Mouse (Mus musculus): ENCODE measurements at regions not wholly inside any gene's neighbourhood (a gene's known extent, or its start where the extent isn't known, plus 50 kb on each side); places are given as distances from the start of the nearest gene placed in this dataset.

- intact Hi-C loops (cut with DNase I) = no loop called here
- no peak for DNase-seq (ENCODE audit: extremely low spot score in 1 of 2, low spot score in 2 of 2)
Observed at GRCm38 (mm10) chr8:12050841-12051240, 210.6 kb downstream of the Tex29 start.

GRCm38 (mm10) chr8:12051357-12051756 lies 211.1 kb downstream of the Tex29 start:
- intact Hi-C loops (cut with DNase I) = no loop called here
- DNase-seq (ENCODE audit: extremely low spot score in 1 of 2, low spot score in 2 of 2) = no peak

- intact Hi-C loops (cut with DNase I) = no loop called here
Observed at GRCm38 (mm10) chr8:12055931-12056330, 215.7 kb downstream of the Tex29 start.

GRCm38 (mm10) chr8:12061237-12061636 lies 217.4 kb upstream of the A230072I06Rik start:
- intact Hi-C loops (cut with DNase I) = no loop called here
- no peak for DNase-seq (ENCODE audit: extremely low spot score in 1 of 2, low spot score in 2 of 2)

More at GRCm38 (mm10) chr8:12055931-12056330, 215.7 kb downstream of the Tex29 start:
- DNase-seq (ENCODE audit: extremely low spot score in 1 of 2, low spot score in 2 of 2) = no peak

GRCm38 (mm10) chr8:12062710-12063109 lies 215.9 kb upstream of the A230072I06Rik start:
- intact Hi-C loops (cut with DNase I) = no loop called here
- no peak for DNase-seq (ENCODE audit: extremely low spot score in 1 of 2, low spot score in 2 of 2)

GRCm38 (mm10) chr8:12064664-12065063 lies 214.0 kb upstream of the A230072I06Rik start:
- intact Hi-C loops (cut with DNase I) = no loop called here
- no peak for DNase-seq (ENCODE audit: extremely low spot score in 1 of 2, low spot score in 2 of 2)

GRCm38 (mm10) chr8:12066454-12066853 lies 212.2 kb upstream of the A230072I06Rik start:
- DNase-seq (ENCODE audit: extremely low spot score in 1 of 2, low spot score in 2 of 2) = no peak
- intact Hi-C loops (cut with DNase I) = no loop called here

GRCm38 (mm10) chr8:12073311-12073999 lies 205.2 kb upstream of the A230072I06Rik start:
- peak; percentile 25 to 66 for DNase-seq (ENCODE audit: extremely low spot score in 1 of 2, low spot score in 2 of 2)
- intact Hi-C loops (cut with DNase I) = no loop called here

GRCm38 (mm10) chr8:12075943-12076342 lies 202.7 kb upstream of the A230072I06Rik start:
- DNase-seq (ENCODE audit: extremely low spot score in 1 of 2, low spot score in 2 of 2) = no peak
- intact Hi-C loops (cut with DNase I) = no loop called here

GRCm38 (mm10) chr8:12076811-12077375 lies 201.7 kb upstream of the A230072I06Rik start:
- peak in 1 of 2 experiments; percentile 45 for DNase-seq (ENCODE audit: extremely low spot score in 1 of 2, low spot score in 2 of 2)
- intact Hi-C loops (cut with DNase I) = no loop called here

- DNase-seq (ENCODE audit: extremely low spot score in 1 of 2, low spot score in 2 of 2) = no peak
- intact Hi-C loops (cut with DNase I) = no loop called here
Observed at GRCm38 (mm10) chr8:12077896-12078295, 200.7 kb upstream of the A230072I06Rik start.

GRCm38 (mm10) chr8:12078679-12079566 lies 199.7 kb upstream of the A230072I06Rik start:
- DNase-seq (ENCODE audit: extremely low spot score in 1 of 2, low spot score in 2 of 2) = no peak
- intact Hi-C loops (cut with DNase I) = no loop called here

GRCm38 (mm10) chr8:12081536-12081935 lies 197.1 kb upstream of the A230072I06Rik start:
- no peak for DNase-seq (ENCODE audit: extremely low spot score in 1 of 2, low spot score in 2 of 2)
- intact Hi-C loops (cut with DNase I) = no loop called here

- no peak for DNase-seq (ENCODE audit: extremely low spot score in 1 of 2, low spot score in 2 of 2)
- intact Hi-C loops (cut with DNase I) = no loop called here
Observed at GRCm38 (mm10) chr8:12087192-12087800, 191.3 kb upstream of the A230072I06Rik start.

- no peak for DNase-seq (ENCODE audit: extremely low spot score in 1 of 2, low spot score in 2 of 2)
- intact Hi-C loops (cut with DNase I) = no loop called here
Observed at GRCm38 (mm10) chr8:12100145-12100544, 178.5 kb upstream of the A230072I06Rik start.

GRCm38 (mm10) chr8:12103296-12103695 lies 175.3 kb upstream of the A230072I06Rik start:
- intact Hi-C loops (cut with DNase I) = no loop called here

GRCm38 (mm10) chr8:12105106-12105901 lies 173.3 kb upstream of the A230072I06Rik start:
- DNase-seq (ENCODE audit: extremely low spot score in 1 of 2, low spot score in 2 of 2) = no peak
- intact Hi-C loops (cut with DNase I) = no loop called here

More at GRCm38 (mm10) chr8:12103296-12103695, 175.3 kb upstream of the A230072I06Rik start:
- no peak for DNase-seq (ENCODE audit: extremely low spot score in 1 of 2, low spot score in 2 of 2)

- intact Hi-C loops (cut with DNase I) = no loop called here
- no peak for DNase-seq (ENCODE audit: extremely low spot score in 1 of 2, low spot score in 2 of 2)
Observed at GRCm38 (mm10) chr8:12108578-12108977, 170.0 kb upstream of the A230072I06Rik start.

All from left cerebral cortex, postnatal 10 days (tissue).